Mouse (Mus musculus) MEL (cell line): Measurements from ENCODE around the gene Dock9.

Experiments used
- CHD1 ChIP-seq: IDR thresholded peaks from 2 replicates; pipeline ENCODE4 v1.6.1; 2012; ENCODE audit warnings: low read depth, mild to moderate bottlenecking, inconsistent platforms, low read length, improper control_type of control experiment
- CTCF ChIP-seq, 3 experiments: IDR thresholded peaks in 2 of 3; conservative IDR thresholded peaks in 1 of 3; 2 replicates each; pipeline ENCODE4 v1.5.1; 2011 to 2012; ENCODE audit warnings: low read length in 3 of 3, low read depth in 2 of 3, mild to moderate bottlenecking in 2 of 3, improper control_type of control experiment in 1 of 3, inconsistent platforms in 1 of 3, mixed read lengths in 1 of 3, moderate library complexity in 1 of 3; ENCODE audit not compliant: control insufficient read depth in 1 of 3, insufficient read depth in 1 of 3, poor library complexity in 1 of 3, severe bottlenecking in 1 of 3
- ELF1 ChIP-seq: IDR thresholded peaks from 2 replicates; pipeline ENCODE4 v1.6.1; 2014; ENCODE audit warnings: low read depth, mild to moderate bottlenecking, inconsistent platforms, low read length, improper control_type of control experiment, moderate library complexity
- EP300 ChIP-seq, 2 experiments: IDR thresholded peaks; 2 replicates each; pipeline ENCODE4 v1.6.1; 2011; ENCODE audit warnings: improper control_type of control experiment in 2 of 2, low read length in 2 of 2, low read depth in 1 of 2, mild to moderate bottlenecking in 1 of 2
- ETS1 ChIP-seq: IDR thresholded peaks from 2 replicates; pipeline ENCODE4 v1.6.1; 2012; ENCODE audit warnings: low read depth, mild to moderate bottlenecking, inconsistent platforms, low read length, improper control_type of control experiment, moderate library complexity
- MYC ChIP-seq: IDR thresholded peaks from 2 replicates; pipeline ENCODE4 v1.6.1; 2011; ENCODE audit warnings: low read depth, mild to moderate bottlenecking, low read length, improper control_type of control experiment, moderate library complexity
- POLR2A ChIP-seq, 2 experiments: IDR thresholded peaks; 2 replicates each; pipeline ENCODE4 v1.6.1; 2011 to 2012; ENCODE audit warnings: low read length in 2 of 2, mild to moderate bottlenecking in 2 of 2, control low read depth in 1 of 2, improper control_type of control experiment in 1 of 2, low read depth in 1 of 2, moderate library complexity in 1 of 2; ENCODE audit not compliant: control insufficient read depth in 1 of 2, insufficient read depth in 1 of 2, poor library complexity in 1 of 2
- POLR2AphosphoS2 ChIP-seq: IDR thresholded peaks from 2 replicates; pipeline ENCODE4 v1.6.1; 2011; ENCODE audit warnings: low read length, improper control_type of control experiment
- RCOR1 ChIP-seq: IDR thresholded peaks from 2 replicates; pipeline ENCODE4 v1.6.1; 2012; ENCODE audit warnings: low read depth, mild to moderate bottlenecking, inconsistent platforms, low read length, improper control_type of control experiment
- TBP ChIP-seq: IDR thresholded peaks from 2 replicates; pipeline ENCODE4 v1.8.0; 2011; ENCODE audit warnings: low read depth, low read length, improper control_type of control experiment

- no peak for TF ChIP-seq MYC
- TF ChIP-seq ETS1: no peak
- no peak for TF ChIP-seq EP300 (IDR thresholded peaks at IDR 0.05; ENCODE audit: low read depth in 1 of 2, low read length in 2 of 2)
- no peak for TF ChIP-seq RCOR1
- peak in 2 of 3 experiments; percentile 18 to 20; a peak in 2 of 6 replicates for TF ChIP-seq CTCF (IDR thresholded peaks at IDR 0.05 in 2 of 3, conservative IDR thresholded peaks at IDR 0.05 in 1 of 3; ENCODE audit: control insufficient read depth in 1 of 3, insufficient read depth in 1 of 3, low read depth in 2 of 3, low read length in 3 of 3, poor library complexity in 1 of 3, severe bottlenecking in 1 of 3)
- no peak for TF ChIP-seq POLR2A (IDR thresholded peaks at IDR 0.05; ENCODE audit: control insufficient read depth in 1 of 2, insufficient read depth in 1 of 2, low read depth in 1 of 2, low read length in 2 of 2, poor library complexity in 1 of 2)
- TF ChIP-seq CHD1: no peak
- TF ChIP-seq POLR2AphosphoS2: no peak
- TF ChIP-seq ELF1: no peak
- TF ChIP-seq TBP: no peak
Measured at GRCm38 (mm10) chr14:121620157-121620556, 177.5 kb downstream of the Dock9 start.
